11 mouse cellular contexts compared by ENCODE assay signal in genomic region chr14:107004981-107005380, GRCm38 (mm10).
DNase-seq lines count a peak whose midpoint lies in the region.
"Had no signal": no experiment of that assay in that cellular context is flagged by ENCODE, and none has a peak within 500 bp of the region (broad histone marks: within the 10 kb centered on the region; RNA-seq: fewer than 3 reads in every experiment).

No protein-coding gene starts in this region.

- peak; percentile 2 for DNase-seq in adrenal gland, postnatal 10 days
- DNase-seq in adrenal gland, adult 18-20 months (ENCODE audit: low spot score in 2 of 2) = no peak
- peak; percentile 4 to 8 for DNase-seq in adrenal gland, postnatal 36 days
- no peak for DNase-seq in adrenal gland, postnatal 14 days
- DNase-seq: cerebellum, adult 11 months; cerebellum, adult 18-20 months; cerebellum, adult 8-10 months; cerebellum, adult 9-11 months; cerebellum, postnatal 14 days; cerebellum, postnatal 36 days; embryo, embryonic 11 days had no signal

Comparison
In these comparisons a context has a peak if more than half of its experiments do, and no peak if none do; other contexts are left out.
1. DNase-seq: peak in adrenal gland, postnatal 10 days (single experiment) and adrenal gland, postnatal 36 days (2 of 2); none in adrenal gland, adult 18-20 months (0 of 2) and adrenal gland, postnatal 14 days (single experiment).